Mouse (Mus musculus): ENCODE data around the gene Kcna4.

GRCm38 (mm10) chr2:107327276-107327675 is 36.8 kb downstream of the Kcna4 start:
- no peak for TF ChIP-seq EP300 (IDR thresholded peaks at IDR 0.05; ENCODE audit: insufficient read depth, low read depth, low read length)
- no peak for TF ChIP-seq CTCF (IDR thresholded peaks at IDR 0.05)
- no peak for TF ChIP-seq POLR2A (IDR thresholded peaks at IDR 0.05; ENCODE audit: insufficient read depth, low read depth, low read length)
